Mouse (Mus musculus) right cerebral cortex, adult 2 months (tissue): Measurements from ENCODE around the gene Gm3558.
"Not testable (repeated sequence)": the region's sequence is repeated elsewhere in the genome, so short reads cannot be mapped to it uniquely, and the experiment has no call there.

Experiments
- DNase-seq, 2 experiments: peaks; one replicate each; pipeline ENCODE4 v3.0.0; 2021 to 2022; ENCODE audit warnings: low spot score in 2 of 2

The Gm3558 gene

GRCm38 (mm10) chr14:7568382-7568781 lies at the start of gene Gm3558:
Gm3558 (minus strand) TSS chr14:7568566.
- not testable (repeated sequence) for DNase-seq

- DNase-seq: not testable (repeated sequence)
Observed at GRCm38 (mm10) chr14:7595492-7595891, 27.1 kb upstream of the Gm3558 start, which contains the start of gene Gm10338. Gm10338 (minus strand) TSS chr14:7595592.

GRCm38 (mm10) chr14:7567890-7568289 lies 476 bp downstream of the Gm3558 start:
- DNase-seq: not testable (repeated sequence)

GRCm38 (mm10) chr14:7567266-7567665 lies 1.1 kb downstream of the Gm3558 start:
- peak; percentile 8 to 26 for DNase-seq
